Mouse (Mus musculus): Measurements from ENCODE around the gene Cntnap1. TPM values are rescaled to one million over a fixed set of nuclear protein-coding genes. Genes with fewer than 3 reads are reported as not detected.

Cntnap1 gene
- polyA plus RNA-seq, 2 experiments = 0.08 to 0.16 TPM

DNA sequence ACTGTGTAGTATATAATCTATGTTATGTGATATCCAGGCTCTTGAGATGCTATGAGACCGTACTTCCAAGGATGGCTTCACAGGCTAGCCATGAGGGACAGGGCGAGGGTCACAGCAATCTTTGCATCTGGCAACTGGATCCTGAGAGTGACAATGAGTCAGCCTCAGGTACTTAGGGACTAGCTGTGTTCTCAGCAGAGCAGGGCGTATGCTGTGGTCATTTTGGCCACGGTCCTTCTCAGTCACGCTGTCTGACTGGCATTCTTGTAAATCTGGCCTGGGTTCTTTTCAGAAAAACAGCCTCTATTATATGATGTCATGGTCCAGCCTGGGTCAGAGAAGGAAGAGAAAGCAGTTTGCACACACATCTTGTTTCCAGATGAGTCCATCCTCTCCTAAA is 66.5 kb downstream of the Cntnap1 start:
- no peak overlapping the region for H3K27ac ChIP-seq
- peaks cover 5% of the 10 kb centered on the region; the same call in 1 of the 2 replicates for H3K27me3 ChIP-seq (ENCODE audit: control insufficient read depth, insufficient read depth, low read length)
- DNase-seq (ENCODE audit: low read depth in 3 of 3, low spot score in 3 of 3) (no peak), ATAC-seq (ENCODE audit: insufficient read depth) (no peak)
- H3K36me3 ChIP-seq (replicated peaks; ENCODE audit: control insufficient read depth, insufficient read depth, low read depth) = no peaks in the 10 kb centered on the region
- H3K9me3 ChIP-seq (ENCODE audit: control insufficient read depth, low read length) = no peaks in the 10 kb centered on the region
- peaks cover 0 to 5% of the 10 kb centered on the region in 2 experiments; a peak in 2 of 4 replicates for H3K4me1 ChIP-seq (replicated peaks; ENCODE audit: control insufficient read depth in 2 of 2, insufficient read depth in 2 of 2, low read length in 1 of 2)
- no peak for TF ChIP-seq EP300 (IDR thresholded peaks at IDR 0.05; ENCODE audit: low read depth)
- TF ChIP-seq CTCF (IDR thresholded peaks at IDR 0.05; ENCODE audit: low read depth) = no peak
- no peak overlapping the region for H3K4me3 ChIP-seq (ENCODE audit: insufficient read depth in 1 of 2, low read depth in 2 of 2, low read length in 2 of 2)
- WGBS (ENCODE audit: insufficient replicate concordance) = 78% methylated on average over 5 of the region's 5 CpGs
- H3K4me2 ChIP-seq (ENCODE audit: low read depth) = no peak overlapping the region
- H3K9ac ChIP-seq (replicated peaks) = no peak overlapping the region

DNA sequence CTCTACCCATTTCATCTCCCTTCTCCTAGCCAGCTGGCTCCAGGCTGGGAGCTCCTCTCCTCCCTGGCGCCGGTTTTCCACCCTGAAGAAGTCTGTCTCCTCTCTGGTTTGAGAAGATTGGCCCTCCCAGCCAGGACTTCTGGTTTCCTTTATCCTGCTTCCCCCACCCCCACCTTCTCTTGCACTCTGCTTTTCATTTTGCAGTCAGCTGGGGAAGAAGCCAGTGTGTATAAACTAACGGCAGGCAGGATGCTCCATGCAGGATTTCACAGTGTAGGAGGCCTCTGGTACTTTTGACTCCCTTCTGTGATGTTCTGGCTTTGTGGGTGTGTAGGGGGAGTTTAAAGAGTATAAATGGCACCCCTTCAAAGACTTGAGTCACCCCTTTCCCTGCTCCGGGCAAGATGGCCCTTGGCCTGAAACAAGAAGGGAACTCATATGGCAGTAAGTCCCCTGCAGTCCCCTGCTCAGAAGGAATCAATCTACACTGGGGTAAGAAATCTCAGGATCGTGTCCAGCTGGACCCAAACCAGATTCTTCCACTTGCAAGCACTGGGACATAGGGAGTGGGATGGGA is 67.8 kb downstream of the Cntnap1 start:
- Histone ChIP-seq H3K36me3 (replicated peaks; ENCODE audit: control insufficient read depth, insufficient read depth, low read depth) (no peaks in the 10 kb centered on the region), H3K4me3 (ENCODE audit: insufficient read depth in 1 of 2, low read depth in 2 of 2, low read length in 2 of 2) (no peak overlapping the region), H3K9ac (replicated peaks) (no peak overlapping the region), H3K9me3 (ENCODE audit: control insufficient read depth, low read length) (no peaks in the 10 kb centered on the region), H3K4me1 (replicated peaks; ENCODE audit: control insufficient read depth in 2 of 2, insufficient read depth in 2 of 2, low read length in 1 of 2) (no peaks in the 10 kb centered on the region; a peak in 1 of 4 replicates), H3K27ac (no peak overlapping the region), H3K4me2 (ENCODE audit: low read depth) (no peak overlapping the region), H3K27me3 (ENCODE audit: control insufficient read depth, insufficient read depth, low read length) (no peaks in the 10 kb centered on the region)
- no peak for TF ChIP-seq EP300 (IDR thresholded peaks at IDR 0.05; ENCODE audit: low read depth)
- TF ChIP-seq CTCF (IDR thresholded peaks at IDR 0.05; ENCODE audit: low read depth) = no peak
- ATAC-seq (ENCODE audit: insufficient read depth) = no peak
- 55% methylated on average over 5 of the region's 5 CpGs for WGBS (ENCODE audit: insufficient replicate concordance)
- no peak for DNase-seq (ENCODE audit: low read depth in 3 of 3, low spot score in 3 of 3)

Small RNA genes lying within 50 kb of the gene (microRNA-seq; reads per million reads assigned to microRNA genes)
- not detected for gene Gm27626

Other genes with a start within 250 kb of the Cntnap1 start
- gene Stat3, start 231.0 kb upstream of the Cntnap1 start, polyA plus RNA-seq (2012; rRNA removed) = 15.0 and 17.7 TPM in 2 replicates
- gene Stat3, start 231.0 kb upstream of the Cntnap1 start, polyA plus RNA-seq (2014; fragmentation: Nextera tagmentation; extraction: Ambion mirVana) = 27.2 and 27.4 TPM in 2 replicates
- 5.0 and 7.0 TPM in 2 replicates for gene Cavin1, start 199.6 kb upstream of the Cntnap1 start, polyA plus RNA-seq (2012; rRNA removed)
- 8.1 and 8.7 TPM in 2 replicates for gene Cavin1, start 199.6 kb upstream of the Cntnap1 start, polyA plus RNA-seq (2014; fragmentation: Nextera tagmentation; extraction: Ambion mirVana)
- gene Atp6v0a1, start 161.1 kb upstream of the Cntnap1 start, polyA plus RNA-seq (2012; rRNA removed) = 28.3 and 29.5 TPM in 2 replicates
- gene Atp6v0a1, start 161.1 kb upstream of the Cntnap1 start, polyA plus RNA-seq (2014; fragmentation: Nextera tagmentation; extraction: Ambion mirVana) = 37.8 and 40.3 TPM in 2 replicates
- 3.4 and 4.0 TPM in 2 replicates for gene Naglu, start 100.5 kb upstream of the Cntnap1 start, polyA plus RNA-seq (2012; rRNA removed)
- gene Naglu, start 100.5 kb upstream of the Cntnap1 start, polyA plus RNA-seq (2014; fragmentation: Nextera tagmentation; extraction: Ambion mirVana) = 4.0 and 4.3 TPM in 2 replicates
- 0.13 and 0.19 TPM in 2 replicates for gene Hsd17b1, start 92.1 kb upstream of the Cntnap1 start, polyA plus RNA-seq (2012; rRNA removed)
- 0.08 and 0.34 TPM in 2 replicates for gene Hsd17b1, start 92.1 kb upstream of the Cntnap1 start, polyA plus RNA-seq (2014; fragmentation: Nextera tagmentation; extraction: Ambion mirVana)
- 16.2 and 16.7 TPM in 2 replicates for gene Coasy, start 88.0 kb upstream of the Cntnap1 start, polyA plus RNA-seq (2012; rRNA removed)
- 17.7 and 19.9 TPM in 2 replicates for gene Coasy, start 88.0 kb upstream of the Cntnap1 start, polyA plus RNA-seq (2014; fragmentation: Nextera tagmentation; extraction: Ambion mirVana)
- 16.8 and 18.6 TPM in 2 replicates for gene Mlx, start 83.2 kb upstream of the Cntnap1 start, polyA plus RNA-seq (2012; rRNA removed)
- 21.9 and 26.8 TPM in 2 replicates for gene Mlx, start 83.2 kb upstream of the Cntnap1 start, polyA plus RNA-seq (2014; fragmentation: Nextera tagmentation; extraction: Ambion mirVana)
- 7.3 and 16.8 TPM in 2 replicates for gene Psmc3ip, start 75.1 kb upstream of the Cntnap1 start, polyA plus RNA-seq (2012; rRNA removed)
- gene Psmc3ip, start 75.1 kb upstream of the Cntnap1 start, polyA plus RNA-seq (2014; fragmentation: Nextera tagmentation; extraction: Ambion mirVana) = 21.6 and 22.0 TPM in 2 replicates
- gene Retreg3, start 50.6 kb upstream of the Cntnap1 start, polyA plus RNA-seq (2012; rRNA removed) = 19.3 and 20.4 TPM in 2 replicates
- 5.3 and 6.7 TPM in 2 replicates for gene Retreg3, start 50.6 kb upstream of the Cntnap1 start, polyA plus RNA-seq (2014; fragmentation: Nextera tagmentation; extraction: Ambion mirVana)
- 12.4 and 13.8 TPM in 2 replicates for gene Tubg1, start 50.6 kb upstream of the Cntnap1 start, polyA plus RNA-seq (2012; rRNA removed)
- gene Tubg1, start 50.6 kb upstream of the Cntnap1 start, polyA plus RNA-seq (2014; fragmentation: Nextera tagmentation; extraction: Ambion mirVana) = 32.0 and 32.4 TPM in 2 replicates
- 0.13 and 0.14 TPM in 2 replicates for gene Tubg2, start 14.6 kb upstream of the Cntnap1 start, polyA plus RNA-seq (2012; rRNA removed)
- not detected in 2 replicates for gene Tubg2, start 14.6 kb upstream of the Cntnap1 start, polyA plus RNA-seq (2014; fragmentation: Nextera tagmentation; extraction: Ambion mirVana)
- 1.1 TPM in 2 replicates for gene Plekhh3, start 828 bp downstream of the Cntnap1 start, polyA plus RNA-seq (2012; rRNA removed)
- 1.0 TPM in 2 replicates for gene Plekhh3, start 828 bp downstream of the Cntnap1 start, polyA plus RNA-seq (2014; fragmentation: Nextera tagmentation; extraction: Ambion mirVana)
- gene Ccr10, start 4.9 kb downstream of the Cntnap1 start, polyA plus RNA-seq (2012; rRNA removed) = not detected in 2 replicates
- not detected in 2 replicates for gene Ccr10, start 4.9 kb downstream of the Cntnap1 start, polyA plus RNA-seq (2014; fragmentation: Nextera tagmentation; extraction: Ambion mirVana)
- 6.8 and 8.8 TPM in 2 replicates for gene Ezh1, start 55.9 kb downstream of the Cntnap1 start, polyA plus RNA-seq (2012; rRNA removed)
- 7.9 and 8.1 TPM in 2 replicates for gene Ezh1, start 55.9 kb downstream of the Cntnap1 start, polyA plus RNA-seq (2014; fragmentation: Nextera tagmentation; extraction: Ambion mirVana)
- gene Ramp2, start 75.5 kb downstream of the Cntnap1 start, polyA plus RNA-seq (2012; rRNA removed) = 15.1 and 17.5 TPM in 2 replicates
- 19.0 and 19.2 TPM in 2 replicates for gene Ramp2, start 75.5 kb downstream of the Cntnap1 start, polyA plus RNA-seq (2014; fragmentation: Nextera tagmentation; extraction: Ambion mirVana)
- gene Vps25, start 83.2 kb downstream of the Cntnap1 start, polyA plus RNA-seq (2012; rRNA removed) = 35.1 and 36.3 TPM in 2 replicates
- gene Vps25, start 83.2 kb downstream of the Cntnap1 start, polyA plus RNA-seq (2014; fragmentation: Nextera tagmentation; extraction: Ambion mirVana) = 88.6 and 90.0 TPM in 2 replicates
- gene Wnk4, start 90.0 kb downstream of the Cntnap1 start, polyA plus RNA-seq (2012; rRNA removed) = 5.3 and 5.4 TPM in 2 replicates
- 6.4 and 6.9 TPM in 2 replicates for gene Wnk4, start 90.0 kb downstream of the Cntnap1 start, polyA plus RNA-seq (2014; fragmentation: Nextera tagmentation; extraction: Ambion mirVana)
- gene Cntd1, start 108.5 kb downstream of the Cntnap1 start, polyA plus RNA-seq (2012; rRNA removed) = 0.44 and 0.68 TPM in 2 replicates
- 0.44 and 0.72 TPM in 2 replicates for gene Cntd1, start 108.5 kb downstream of the Cntnap1 start, polyA plus RNA-seq (2014; fragmentation: Nextera tagmentation; extraction: Ambion mirVana)
- 58.7 and 84.8 TPM in 2 replicates for gene Coa3, start 108.6 kb downstream of the Cntnap1 start, polyA plus RNA-seq (2012; rRNA removed)
- 109 and 122 TPM in 2 replicates for gene Coa3, start 108.6 kb downstream of the Cntnap1 start, polyA plus RNA-seq (2014; fragmentation: Nextera tagmentation; extraction: Ambion mirVana)
- gene Becn1, start 131.8 kb downstream of the Cntnap1 start, polyA plus RNA-seq (2012; rRNA removed) = 22.7 and 60.5 TPM in 2 replicates
- 86.2 and 93.6 TPM in 2 replicates for gene Becn1, start 131.8 kb downstream of the Cntnap1 start, polyA plus RNA-seq (2014; fragmentation: Nextera tagmentation; extraction: Ambion mirVana)
- gene Psme3, start 145.7 kb downstream of the Cntnap1 start, polyA plus RNA-seq (2012; rRNA removed) = 117 and 123 TPM in 2 replicates
- 135 and 152 TPM in 2 replicates for gene Psme3, start 145.7 kb downstream of the Cntnap1 start, polyA plus RNA-seq (2014; fragmentation: Nextera tagmentation; extraction: Ambion mirVana)
- 4.6 and 4.7 TPM in 2 replicates for gene Aoc2, start 154.5 kb downstream of the Cntnap1 start, polyA plus RNA-seq (2012; rRNA removed)
- gene Aoc2, start 154.5 kb downstream of the Cntnap1 start, polyA plus RNA-seq (2014; fragmentation: Nextera tagmentation; extraction: Ambion mirVana) = 0.97 and 1.0 TPM in 2 replicates
- gene Aoc3, start 160.1 kb downstream of the Cntnap1 start, polyA plus RNA-seq (2012; rRNA removed) = 0.21 and 0.25 TPM in 2 replicates
- gene Aoc3, start 160.1 kb downstream of the Cntnap1 start, polyA plus RNA-seq (2014; fragmentation: Nextera tagmentation; extraction: Ambion mirVana) = 0.03 and 0.05 TPM in 2 replicates
- gene G6pc, start 197.0 kb downstream of the Cntnap1 start, polyA plus RNA-seq (2012; rRNA removed) = 0.02 TPM in 2 replicates
- 0.04 TPM in 1 of 2 replicates, not detected in the other for gene G6pc, start 197.0 kb downstream of the Cntnap1 start, polyA plus RNA-seq (2014; fragmentation: Nextera tagmentation; extraction: Ambion mirVana)
- gene Aarsd1, start 247.1 kb downstream of the Cntnap1 start, polyA plus RNA-seq (2012; rRNA removed) = 24.7 TPM in 2 replicates
- 39.7 and 42.0 TPM in 2 replicates for gene Aarsd1, start 247.1 kb downstream of the Cntnap1 start, polyA plus RNA-seq (2014; fragmentation: Nextera tagmentation; extraction: Ambion mirVana)

All from liver, embryonic 14.5 days (tissue).